20 mouse cellular contexts compared by ENCODE assay signal in genomic region chr7:96301813-96302212, GRCm38 (mm10).
DNase-seq lines count a peak whose midpoint lies in the region; ATAC-seq and TF ChIP-seq lines count a peak whose summit lies in the region.
"Had no signal": no experiment of that assay in that cellular context is flagged by ENCODE, and none has a peak within 500 bp of the region (broad histone marks: within the 10 kb centered on the region; RNA-seq: fewer than 3 reads in every experiment).

No protein-coding gene starts in this region.

- DNase-seq in kidney, postnatal 10 days = no peak
- DNase-seq in midbrain, embryonic 11.5 days (ENCODE audit: low spot score, missing footprints) = peak; percentile 76
- no peak for DNase-seq in midbrain, embryonic 10.5 days (ENCODE audit: low spot score)
- no peak for DNase-seq in gastrocnemius, adult 2 months
- DNase-seq: cerebellum, adult 9-11 months; gastrocnemius, postnatal 36 days; heart, postnatal 14 days; kidney, postnatal 4 days; liver, embryonic 13.5 days; thymus, postnatal 25 days had no signal

- H3K27ac ChIP-seq in kidney, embryonic 16.5 days (ENCODE audit: low read length) = no peak overlapping the region
- H3K27ac ChIP-seq in midbrain, embryonic 11.5 days (ENCODE audit: low read depth, low read length) = no peak overlapping the region
- no peak overlapping the region for H3K27ac ChIP-seq in midbrain, embryonic 10.5 days (replicated peaks)
- H3K27ac ChIP-seq in embryonic facial prominence, embryonic 15.5 days (replicated peaks) = no peak overlapping the region
- no peak overlapping the region for H3K27ac ChIP-seq in gastrocnemius, adult 2 months
- H3K27ac ChIP-seq: embryonic facial prominence, embryonic 13.5 days; forebrain, embryonic 10.5 days; heart, embryonic 10.5 days; hindbrain, embryonic 13.5 days; intestine, embryonic 15.5 days; liver, embryonic 13.5 days; macrophage; neural tube, embryonic 13.5 days had no signal

- no peak overlapping the region for H3K4me2 ChIP-seq in kidney, embryonic 16.5 days (replicated peaks; ENCODE audit: low read depth, low read length)
- H3K4me2 ChIP-seq in midbrain, embryonic 11.5 days = no peak overlapping the region
- no peak overlapping the region for H3K4me2 ChIP-seq in embryonic facial prominence, embryonic 15.5 days (replicated peaks)
- no peak overlapping the region for H3K4me2 ChIP-seq in myocyte (ENCODE audit: low read depth)
- H3K4me2 ChIP-seq: embryonic facial prominence, embryonic 13.5 days; hindbrain, embryonic 13.5 days; intestine, embryonic 15.5 days; liver, embryonic 13.5 days; neural tube, embryonic 13.5 days had no signal

- intact Hi-C loops in gastrocnemius, adult 2 months (cut with DNase I) = no loop called here

- H3K79me2 ChIP-seq in myocyte (ENCODE audit: control insufficient read depth, insufficient read depth) = no peaks in the 10 kb centered on the region

- no peak for TF ChIP-seq POLR2A in myocyte (IDR thresholded peaks at IDR 0.05; ENCODE audit: insufficient read length, low read depth)

- H3K4me1 ChIP-seq in kidney, embryonic 16.5 days (ENCODE audit: insufficient read depth, low read length) = no peaks in the 10 kb centered on the region
- H3K4me1 ChIP-seq in midbrain, embryonic 11.5 days (ENCODE audit: control insufficient read depth, insufficient read depth, low read length) = no peaks in the 10 kb centered on the region; the same call in 1 of the 2 replicates
- H3K4me1 ChIP-seq in midbrain, embryonic 10.5 days = peaks cover 57% of the 10 kb centered on the region
- peaks cover 4% of the 10 kb centered on the region; the same call in 1 of the 2 replicates for H3K4me1 ChIP-seq in embryonic facial prominence, embryonic 15.5 days
- H3K4me1 ChIP-seq: intestine, embryonic 15.5 days; liver, embryonic 13.5 days had no signal

- no peaks in the 10 kb centered on the region for H3K9me3 ChIP-seq in kidney, embryonic 16.5 days (ENCODE audit: low read length)
- no peaks in the 10 kb centered on the region for H3K9me3 ChIP-seq in midbrain, embryonic 11.5 days (ENCODE audit: control insufficient read depth, low read length)
- no peaks in the 10 kb centered on the region for H3K9me3 ChIP-seq in midbrain, embryonic 10.5 days (replicated peaks)
- no peaks in the 10 kb centered on the region for H3K9me3 ChIP-seq in embryonic facial prominence, embryonic 15.5 days (replicated peaks)
- H3K9me3 ChIP-seq: embryonic facial prominence, embryonic 13.5 days; forebrain, embryonic 10.5 days; heart, embryonic 10.5 days; hindbrain, embryonic 13.5 days; intestine, embryonic 15.5 days; liver, embryonic 13.5 days; neural tube, embryonic 13.5 days had no signal

- no peak overlapping the region for H3K4me3 ChIP-seq in kidney, embryonic 16.5 days (ENCODE audit: low read length)
- H3K4me3 ChIP-seq in midbrain, embryonic 11.5 days (ENCODE audit: low read depth, low read length) = no peak overlapping the region
- H3K4me3 ChIP-seq in midbrain, embryonic 10.5 days = no peak overlapping the region
- no peak overlapping the region for H3K4me3 ChIP-seq in embryonic facial prominence, embryonic 15.5 days (replicated peaks)
- H3K4me3 ChIP-seq in myocyte = no peak overlapping the region
- H3K4me3 ChIP-seq in gastrocnemius, adult 2 months = no peak overlapping the region
- H3K4me3 ChIP-seq: embryonic facial prominence, embryonic 13.5 days; forebrain, embryonic 10.5 days; heart, embryonic 10.5 days; hindbrain, embryonic 13.5 days; intestine, embryonic 15.5 days; liver, embryonic 13.5 days; neural tube, embryonic 13.5 days had no signal

- no peak overlapping the region for H3K9ac ChIP-seq in kidney, embryonic 16.5 days (replicated peaks; ENCODE audit: low read length)
- no peak overlapping the region for H3K9ac ChIP-seq in midbrain, embryonic 11.5 days (ENCODE audit: low read length)
- no peak overlapping the region for H3K9ac ChIP-seq in embryonic facial prominence, embryonic 15.5 days
- H3K9ac ChIP-seq: embryonic facial prominence, embryonic 13.5 days; hindbrain, embryonic 13.5 days; intestine, embryonic 15.5 days; liver, embryonic 13.5 days; neural tube, embryonic 13.5 days had no signal

- peak; percentile 59; the same call in 1 of the 2 replicates for ATAC-seq in kidney, embryonic 16.5 days (ENCODE audit: low FRiP score, low TSS enrichment)
- ATAC-seq in midbrain, embryonic 11.5 days (ENCODE audit: low FRiP score) = no peak
- peak; percentile 46; the same call in 1 of the 2 replicates for ATAC-seq in embryonic facial prominence, embryonic 15.5 days (ENCODE audit: insufficient number of reproducible peaks, low FRiP score, low TSS enrichment, low read depth)
- ATAC-seq: intestine, embryonic 15.5 days had no signal

- no peaks in the 10 kb centered on the region for H3K36me3 ChIP-seq in kidney, embryonic 16.5 days (ENCODE audit: insufficient read depth, low read length)
- H3K36me3 ChIP-seq in midbrain, embryonic 11.5 days (ENCODE audit: control insufficient read depth, insufficient read depth, low read length) = no peaks in the 10 kb centered on the region
- H3K36me3 ChIP-seq in midbrain, embryonic 10.5 days = no peaks in the 10 kb centered on the region
- H3K36me3 ChIP-seq in embryonic facial prominence, embryonic 15.5 days = no peaks in the 10 kb centered on the region
- no peaks in the 10 kb centered on the region for H3K36me3 ChIP-seq in myocyte (ENCODE audit: control insufficient read depth, insufficient read depth)
- H3K36me3 ChIP-seq: embryonic facial prominence, embryonic 13.5 days; forebrain, embryonic 10.5 days; heart, embryonic 10.5 days; hindbrain, embryonic 13.5 days; intestine, embryonic 15.5 days; liver, embryonic 13.5 days; neural tube, embryonic 13.5 days had no signal

- H3ac ChIP-seq in myocyte (ENCODE audit: control insufficient read depth, insufficient read length) = no peak overlapping the region

- no peak for TF ChIP-seq CTCF in gastrocnemius, adult 2 months (IDR thresholded peaks at IDR 0.05)

- H3K27me3 ChIP-seq in kidney, embryonic 16.5 days (ENCODE audit: insufficient read depth, low read length) = no peaks in the 10 kb centered on the region
- no peaks in the 10 kb centered on the region for H3K27me3 ChIP-seq in midbrain, embryonic 11.5 days (ENCODE audit: control insufficient read depth, insufficient read depth, low read length)
- no peaks in the 10 kb centered on the region for H3K27me3 ChIP-seq in midbrain, embryonic 10.5 days (ENCODE audit: low read depth, poor library complexity, severe bottlenecking)
- no peaks in the 10 kb centered on the region for H3K27me3 ChIP-seq in embryonic facial prominence, embryonic 15.5 days
- no peaks in the 10 kb centered on the region for H3K27me3 ChIP-seq in myocyte (ENCODE audit: control insufficient read depth, insufficient read depth, insufficient read length)
- H3K27me3 ChIP-seq: embryonic facial prominence, embryonic 13.5 days; hindbrain, embryonic 13.5 days; intestine, embryonic 15.5 days; liver, embryonic 13.5 days; neural tube, embryonic 13.5 days had no signal

- WGBS in kidney, embryonic 16.5 days = 22% methylated on average over 3 of the region's 3 CpGs
- 76% methylated on average over 3 of the region's 3 CpGs for WGBS in midbrain, embryonic 11.5 days
- WGBS in midbrain, embryonic 10.5 days = 76% methylated on average over 3 of the region's 3 CpGs
- WGBS in embryonic facial prominence, embryonic 15.5 days = 49% methylated on average over 3 of the region's 3 CpGs

TF ChIP-seq in myocyte, 11 proteins besides CTCF, POLR2A, EP300 and RAD21:
- TF ChIP-seq TCF12 (IDR thresholded peaks at IDR 0.05; ENCODE audit: insufficient read depth, poor library complexity, severe bottlenecking) = peak; percentile 52
- peak in 2 of 3 experiments; percentile 37 to 59 for TF ChIP-seq MYOD1 (IDR thresholded peaks at IDR 0.05; ENCODE audit: control insufficient read depth in 1 of 3, insufficient read length in 2 of 3, low read depth in 2 of 3)
- TF ChIP-seq TCF3 (IDR thresholded peaks at IDR 0.05; ENCODE audit: insufficient read length, low read depth) = peak; percentile 19
- peak in 2 of 3 experiments; percentile 88 to 95 for TF ChIP-seq MYOG (IDR thresholded peaks at IDR 0.05; ENCODE audit: control insufficient read depth in 1 of 3, insufficient read depth in 1 of 3, insufficient read length in 2 of 3, low read depth in 2 of 3)
- TF ChIP-seq SRF (IDR thresholded peaks at IDR 0.05; ENCODE audit: control insufficient read depth, insufficient read length, low read depth) = no peak
- no peak for TF ChIP-seq CEBPB (IDR thresholded peaks at IDR 0.05; ENCODE audit: insufficient read depth, poor library complexity, severe bottlenecking)
